Mouse (Mus musculus): ENCODE measurements around the gene Fam169a. TPM values are rescaled to one million over a fixed set of nuclear protein-coding genes. Genes with fewer than 3 reads are reported as not detected.
"Not testable (repeated sequence)": the region's sequence is repeated elsewhere in the genome, so short reads cannot be mapped to it uniquely, and the experiment has no call there.

Fam169a gene
- polyA plus RNA-seq, 1 experiment from 2014 or later = 2.4 TPM

DNA sequence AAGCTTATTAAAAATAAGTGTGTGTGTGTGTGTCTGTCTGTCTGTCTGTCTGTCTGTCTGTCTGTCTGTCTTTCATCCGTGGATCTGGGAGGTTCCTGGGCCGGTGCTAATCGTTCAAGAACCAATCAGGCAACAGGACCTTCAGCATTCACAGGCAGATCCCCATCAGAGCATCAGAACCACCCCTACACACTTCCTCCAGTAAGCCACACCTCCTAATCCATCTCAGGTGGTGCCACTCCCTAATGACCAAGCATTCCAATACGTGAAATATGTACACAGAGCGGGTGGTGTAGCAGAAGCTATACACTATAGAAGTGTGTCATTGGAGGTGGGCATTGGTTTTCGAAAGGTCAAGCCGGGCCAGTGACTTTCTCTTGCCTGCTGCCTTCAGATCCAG is 15.3 kb downstream of the Fam169a start:
- H3K36me3 ChIP-seq = no peaks in the 10 kb centered on the region
- no peak overlapping the region for H3K4me2 ChIP-seq (replicated peaks)
- no peaks in the 10 kb centered on the region for H3K4me1 ChIP-seq (replicated peaks)
- H3K9ac ChIP-seq = no peak overlapping the region
- 78% methylated on average over 7 of the region's 7 CpGs for WGBS
- no peaks in the 10 kb centered on the region for H3K27me3 ChIP-seq (replicated peaks)
- peak; percentile 34; the same call in 1 of the 2 replicates for ATAC-seq
- H3K4me3 ChIP-seq (replicated peaks) = no peak overlapping the region
- H3K27ac ChIP-seq = no peak overlapping the region
- H3K9me3 ChIP-seq = no peaks in the 10 kb centered on the region

DNA sequence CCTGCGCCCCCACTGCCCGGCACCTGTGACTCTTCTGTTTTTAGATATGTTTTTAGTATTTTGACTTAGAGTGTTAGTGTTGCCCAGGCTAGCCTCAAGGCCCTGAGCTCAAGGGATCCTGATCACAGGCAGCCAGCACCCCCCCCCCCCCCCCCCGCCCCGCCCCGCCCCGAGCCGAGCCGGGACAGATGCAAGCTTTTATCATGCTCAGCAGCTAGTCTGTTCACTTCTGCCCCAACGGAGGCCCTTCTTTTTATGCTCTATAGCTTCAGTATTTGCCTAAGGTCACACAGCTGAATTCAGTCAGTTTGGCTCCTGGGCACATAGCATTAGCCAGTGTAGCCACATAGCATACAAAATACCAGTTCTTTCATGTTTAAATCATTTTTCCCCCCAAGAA is 19.2 kb downstream of the Fam169a start:
- H3K36me3 ChIP-seq = no peaks in the 10 kb centered on the region
- ATAC-seq = no peak
- H3K4me2 ChIP-seq (replicated peaks) = no peak overlapping the region
- H3K9me3 ChIP-seq = no peaks in the 10 kb centered on the region
- no peaks in the 10 kb centered on the region for H3K27me3 ChIP-seq (replicated peaks)
- H3K4me1 ChIP-seq (replicated peaks) = no peaks in the 10 kb centered on the region
- no peak overlapping the region for H3K27ac ChIP-seq
- 79% methylated on average over 4 of the region's 9 CpGs for WGBS
- H3K4me3 ChIP-seq (replicated peaks) = no peak overlapping the region
- no peak overlapping the region for H3K9ac ChIP-seq

DNA sequence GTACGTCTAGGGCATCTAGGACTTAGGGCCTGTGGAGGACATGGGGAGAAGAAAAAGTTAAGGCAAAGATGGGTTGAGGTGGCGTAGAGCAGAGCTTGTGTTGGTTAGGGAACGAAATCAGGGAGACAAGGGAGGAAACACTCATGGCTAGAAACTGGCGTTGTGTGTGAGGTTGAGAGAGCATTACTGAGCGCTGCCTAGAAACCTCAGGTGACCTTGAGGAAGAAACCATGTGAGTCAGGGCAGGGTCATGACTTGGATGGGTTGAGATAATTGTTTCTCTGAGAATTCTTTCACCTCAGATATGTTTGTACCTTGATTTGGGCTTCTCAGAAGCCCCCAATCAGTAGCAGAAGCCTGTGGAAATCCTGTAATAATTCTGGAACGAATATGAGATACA is 20.3 kb downstream of the Fam169a start:
- WGBS = 89% methylated on average over 6 of the region's 6 CpGs
- Histone ChIP-seq H3K27me3 (replicated peaks) (no peaks in the 10 kb centered on the region), H3K9me3 (no peaks in the 10 kb centered on the region), H3K4me1 (replicated peaks) (no peaks in the 10 kb centered on the region), H3K9ac (no peak overlapping the region), H3K4me2 (replicated peaks) (no peak overlapping the region), H3K4me3 (replicated peaks) (no peak overlapping the region), H3K36me3 (no peaks in the 10 kb centered on the region), H3K27ac (no peak overlapping the region)
- ATAC-seq = no peak

DNA sequence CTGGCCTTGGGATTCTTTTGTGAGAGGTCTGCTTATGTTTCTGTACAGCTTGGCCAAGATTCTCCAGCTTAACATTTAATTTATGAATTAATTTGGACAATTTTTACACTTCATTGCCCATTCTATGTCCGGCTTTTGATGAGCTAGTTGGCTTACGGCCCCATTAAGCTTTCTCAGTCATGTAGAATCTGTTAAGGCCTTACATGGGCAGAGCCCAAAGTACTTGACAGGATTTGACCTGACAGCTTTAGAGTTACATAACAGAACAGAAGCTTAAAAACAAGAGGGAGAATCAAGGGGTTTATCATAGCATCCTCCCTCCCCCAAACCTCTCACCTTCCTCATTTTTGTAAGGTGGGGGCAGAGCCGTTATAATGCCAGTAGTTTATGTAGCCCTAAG is 21.1 kb downstream of the Fam169a start:
- no peaks in the 10 kb centered on the region for H3K4me1 ChIP-seq (replicated peaks)
- no peaks in the 10 kb centered on the region for H3K9me3 ChIP-seq
- no peak overlapping the region for H3K27ac ChIP-seq
- WGBS = 84% methylated on average over 3 of the region's 3 CpGs
- H3K4me3 ChIP-seq (replicated peaks) = no peak overlapping the region
- H3K9ac ChIP-seq = no peak overlapping the region
- no peaks in the 10 kb centered on the region for H3K36me3 ChIP-seq
- H3K4me2 ChIP-seq (replicated peaks) = no peak overlapping the region
- H3K27me3 ChIP-seq (replicated peaks) = no peaks in the 10 kb centered on the region
- ATAC-seq = no peak

DNA sequence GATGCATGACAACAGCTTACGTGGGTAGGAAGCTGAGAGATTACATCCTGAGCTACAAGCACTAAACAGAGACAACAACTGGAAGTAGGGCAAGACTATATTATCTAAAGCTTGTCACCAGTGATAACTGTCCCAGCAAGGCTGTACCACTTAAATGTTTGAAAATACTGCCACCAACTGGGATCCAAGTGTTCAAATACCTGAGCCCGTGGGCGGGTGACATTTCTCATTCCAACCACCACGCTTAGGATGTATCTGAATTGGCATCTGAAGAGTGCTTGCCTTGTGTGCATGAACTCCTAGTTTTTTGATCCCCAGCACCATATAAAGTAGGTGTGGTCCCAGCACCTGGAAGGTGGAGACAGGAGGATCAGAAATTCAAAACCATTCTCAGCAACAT is 28.6 kb downstream of the Fam169a start:
- Histone ChIP-seq H3K4me3 (replicated peaks) (no peak overlapping the region), H3K4me1 (replicated peaks) (no peaks in the 10 kb centered on the region), H3K9ac (no peak overlapping the region), H3K36me3 (no peaks in the 10 kb centered on the region), H3K27ac (no peak overlapping the region), H3K9me3 (no peaks in the 10 kb centered on the region), H3K27me3 (replicated peaks) (no peaks in the 10 kb centered on the region), H3K4me2 (replicated peaks) (no peak overlapping the region)
- ATAC-seq = no peak
- WGBS = 87% methylated on average over 4 of the region's 4 CpGs

DNA sequence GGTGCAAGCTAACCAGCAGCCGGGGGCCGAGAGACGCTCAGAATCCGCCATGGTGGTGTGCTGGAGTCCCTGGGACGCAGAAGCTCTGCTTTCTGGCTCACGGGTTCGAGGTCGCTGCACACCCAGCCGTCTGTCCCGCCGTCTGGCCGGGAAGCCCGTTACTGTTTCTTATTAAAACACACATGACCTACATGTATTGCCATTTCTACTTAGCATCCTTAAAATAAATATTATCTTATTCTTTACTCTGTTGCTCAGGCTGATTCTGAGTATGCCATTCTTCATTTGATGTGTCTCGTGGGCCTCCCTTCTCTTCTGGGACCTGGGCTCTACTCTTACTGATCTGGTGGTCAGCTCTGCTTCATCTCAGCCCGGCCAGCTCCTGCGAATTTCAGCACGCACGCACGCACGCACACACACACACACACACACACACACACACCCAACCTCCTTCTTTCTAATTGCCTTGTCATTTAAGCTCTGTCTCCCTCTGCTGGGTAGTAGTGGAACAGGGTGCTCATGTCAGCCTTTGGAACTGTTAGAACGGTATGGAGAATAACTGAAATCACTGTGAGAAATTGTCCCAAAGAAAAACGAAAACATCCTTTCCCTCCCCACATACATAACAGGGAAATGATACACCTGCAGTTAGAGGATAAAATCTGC is 32.2 kb downstream of the Fam169a start, which contains the start of gene Gm6169:
Gene Gm6169 (minus strand): TSS at position 51 of the 666 bp plus-strand sequence.
- Histone ChIP-seq H3K4me1 (replicated peaks) (no peaks in the 10 kb centered on the region), H3K4me3 (replicated peaks) (no peak within 1 kb of the TSS), H3K9ac (no peak within 1 kb of the TSS), H3K27ac (no peak within 1 kb of the TSS), H3K36me3 (no peaks in the 10 kb centered on the region), H3K27me3 (replicated peaks) (no peaks in the 10 kb centered on the region), H3K9me3 (no peaks in the 10 kb centered on the region), H3K4me2 (replicated peaks) (no peak within 1 kb of the TSS)
- no peak for ATAC-seq
- WGBS = 68% methylated on average over 22 of the region's 22 CpGs

DNA sequence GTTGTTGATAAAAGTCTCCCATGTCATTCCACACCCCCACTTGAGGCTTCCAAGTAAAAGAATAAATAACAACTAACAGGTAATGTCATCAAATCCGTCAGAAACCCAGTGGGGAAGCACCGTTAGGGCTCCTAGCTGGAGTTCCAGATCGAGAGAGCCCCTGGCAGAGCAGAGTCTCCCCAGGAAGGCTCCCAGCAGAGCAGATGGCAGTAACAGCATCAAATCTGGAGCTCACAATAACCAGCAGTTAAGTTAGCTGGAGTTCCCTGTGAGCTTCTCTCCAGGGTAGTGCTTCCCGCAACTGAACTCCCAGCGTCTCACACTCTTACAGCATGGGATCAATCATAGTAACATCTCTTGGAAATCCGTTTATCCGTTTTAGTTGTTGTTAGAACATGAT is 37.9 kb downstream of the Fam169a start:
- Histone ChIP-seq H3K9me3 (no peaks in the 10 kb centered on the region), H3K4me3 (replicated peaks) (no peak overlapping the region), H3K27me3 (replicated peaks) (no peaks in the 10 kb centered on the region), H3K4me2 (replicated peaks) (no peak overlapping the region), H3K4me1 (replicated peaks) (no peaks in the 10 kb centered on the region), H3K27ac (no peak overlapping the region), H3K36me3 (no peaks in the 10 kb centered on the region), H3K9ac (no peak overlapping the region)
- 83% methylated on average over 7 of the region's 7 CpGs for WGBS
- ATAC-seq = no peak

DNA sequence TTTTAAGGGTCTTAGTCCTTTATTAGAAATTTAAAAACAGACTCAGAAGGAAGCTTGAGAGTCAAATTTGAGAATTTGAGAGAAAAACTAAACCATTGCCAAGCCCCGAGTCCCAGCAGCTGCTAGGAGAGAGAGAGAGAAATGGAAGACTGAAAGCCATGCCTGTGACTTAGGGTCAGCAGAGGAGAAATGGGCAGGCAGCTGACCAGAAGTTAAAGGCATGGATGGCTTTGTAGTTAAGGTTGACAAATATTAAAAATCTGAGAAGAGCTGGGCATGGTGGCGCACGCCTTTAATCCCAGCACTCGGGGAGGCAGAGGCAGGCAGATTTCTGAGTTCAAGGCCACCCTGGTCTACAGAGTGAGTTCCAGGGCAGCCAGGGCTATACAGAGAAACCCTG is 40.6 kb downstream of the Fam169a start:
- H3K9ac ChIP-seq; H3K27me3 ChIP-seq (replicated peaks); H3K27ac ChIP-seq; H3K4me3 ChIP-seq (replicated peaks); H3K4me2 ChIP-seq (replicated peaks); H3K9me3 ChIP-seq; ATAC-seq; H3K36me3 ChIP-seq; H3K4me1 ChIP-seq (replicated peaks): not testable (repeated sequence)
- WGBS = 92% methylated on average over 4 of the region's 4 CpGs

DNA sequence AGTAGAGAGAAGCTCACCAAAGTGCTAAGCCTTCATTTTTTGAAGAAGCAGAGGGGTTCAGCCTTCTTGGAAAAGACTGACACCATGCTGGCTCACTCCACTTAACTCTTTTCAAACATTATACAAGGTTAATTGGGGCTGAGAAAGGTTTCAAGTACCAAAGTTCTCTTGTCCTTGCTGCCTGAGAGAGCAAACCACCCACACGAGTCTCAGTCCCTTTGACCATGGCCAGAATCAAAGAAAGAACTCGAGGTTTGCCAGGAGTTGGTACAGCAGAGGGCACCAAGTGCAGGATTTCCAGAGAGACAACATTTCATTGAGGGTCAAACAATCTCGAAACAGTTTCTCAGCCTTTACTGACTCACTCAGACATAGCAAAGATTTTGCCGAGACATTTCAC is 42.0 kb downstream of the Fam169a start:
- H3K9me3 ChIP-seq = no peaks in the 10 kb centered on the region
- H3K36me3 ChIP-seq = no peaks in the 10 kb centered on the region
- H3K4me3 ChIP-seq (replicated peaks) = no peak overlapping the region
- WGBS = 77% methylated on average over 4 of the region's 4 CpGs
- no peak overlapping the region for H3K27ac ChIP-seq
- H3K9ac ChIP-seq = no peak overlapping the region
- H3K4me1 ChIP-seq (replicated peaks) = no peaks in the 10 kb centered on the region
- H3K27me3 ChIP-seq (replicated peaks) = no peaks in the 10 kb centered on the region
- ATAC-seq = no peak
- no peak overlapping the region for H3K4me2 ChIP-seq (replicated peaks)

DNA sequence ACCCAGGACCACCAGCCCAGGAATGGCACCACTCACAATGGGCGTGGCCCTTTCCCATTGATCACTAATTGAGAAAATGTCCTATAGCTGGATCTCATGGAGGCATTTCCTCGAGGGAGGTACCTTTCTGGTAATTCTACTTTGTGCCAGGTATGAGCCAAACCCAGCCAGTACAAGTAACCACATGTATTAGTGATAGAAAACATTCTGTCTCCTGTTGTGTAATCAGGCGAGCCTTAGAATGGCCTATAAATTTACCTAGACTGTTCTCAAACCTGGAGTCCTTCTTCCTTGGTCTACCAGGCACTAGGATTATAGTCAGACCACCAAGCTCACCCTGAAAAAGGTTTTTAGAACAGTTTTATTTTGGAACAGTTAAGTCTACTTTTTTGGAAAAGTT is 54.3 kb downstream of the Fam169a start:
- Histone ChIP-seq H3K27me3 (replicated peaks) (no peaks in the 10 kb centered on the region), H3K9me3 (no peaks in the 10 kb centered on the region), H3K36me3 (no peaks in the 10 kb centered on the region), H3K9ac (no peak overlapping the region), H3K4me3 (replicated peaks) (no peak overlapping the region), H3K4me1 (replicated peaks) (no peaks in the 10 kb centered on the region), H3K4me2 (replicated peaks) (no peak overlapping the region), H3K27ac (no peak overlapping the region)
- ATAC-seq = no peak
- WGBS = 81% methylated on average over 3 of the region's 3 CpGs

DNA sequence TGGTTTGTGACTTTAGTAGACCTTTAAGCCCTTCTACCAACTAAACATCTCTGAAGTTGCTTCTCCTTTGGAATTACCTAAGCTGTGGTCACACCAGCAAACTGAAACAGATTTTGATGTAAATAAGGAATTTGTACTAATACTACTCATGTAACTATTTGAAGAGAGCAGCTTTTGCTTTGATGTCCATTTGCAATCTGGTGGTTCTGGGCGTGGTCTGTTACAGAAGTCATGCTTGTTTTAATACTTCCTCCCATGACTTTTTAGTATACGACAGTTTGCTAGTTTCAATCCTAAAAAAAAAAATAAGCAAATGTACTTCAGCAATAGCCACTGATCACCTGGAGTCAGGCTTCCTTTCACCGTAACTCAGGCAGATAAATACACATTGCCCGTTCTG is 62.6 kb downstream of the Fam169a start:
- H3K9me3 ChIP-seq; H3K36me3 ChIP-seq; H3K4me2 ChIP-seq (replicated peaks); ATAC-seq; H3K27me3 ChIP-seq (replicated peaks); H3K27ac ChIP-seq; H3K9ac ChIP-seq; H3K4me3 ChIP-seq (replicated peaks); H3K4me1 ChIP-seq (replicated peaks): not testable (repeated sequence)
- WGBS = 88% methylated on average over 4 of the region's 4 CpGs

DNA sequence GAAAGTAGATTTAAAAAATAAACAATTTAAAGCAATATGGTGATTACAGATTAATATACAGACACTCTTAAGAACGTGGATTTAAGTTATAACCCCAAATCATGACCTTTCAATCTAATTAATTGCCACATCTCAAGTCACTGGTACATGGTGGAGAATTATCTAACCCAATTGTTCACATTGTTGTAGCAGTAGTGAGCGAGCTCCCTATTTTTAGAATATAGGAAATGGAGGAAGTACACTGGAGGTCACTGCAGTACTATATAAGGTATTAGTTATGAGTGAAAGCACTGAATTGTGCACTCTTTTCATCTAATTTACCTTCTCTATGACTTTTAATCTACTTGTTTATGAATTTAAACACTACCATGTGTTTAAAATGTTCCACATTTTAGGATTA is 63.3 kb downstream of the Fam169a start:
- not testable (repeated sequence) for H3K4me3 ChIP-seq (replicated peaks); H3K27ac ChIP-seq; H3K9me3 ChIP-seq

More for the DNA sequence above, 63.3 kb downstream of the Fam169a start:
- not testable (repeated sequence) for H3K4me2 ChIP-seq (replicated peaks); H3K27me3 ChIP-seq (replicated peaks); H3K36me3 ChIP-seq; H3K9ac ChIP-seq; H3K4me1 ChIP-seq (replicated peaks); ATAC-seq
- no CpG with 5 or more reads among the region's 2 CpGs for WGBS

Measured in intestine, embryonic 15.5 days (tissue).